Mouse (Mus musculus) macrophage (primary cell): Measurements from ENCODE around the gene Myo15. TPM values are rescaled to one million over a fixed set of nuclear protein-coding genes. Genes with fewer than 3 reads are reported as not detected.
"Not testable (repeated sequence)": the region's sequence is repeated elsewhere in the genome, so short reads cannot be mapped to it uniquely, and the experiment has no call there.

Experiments used
- H3K27ac ChIP-seq: fragments of 350-480 bp; formaldehyde crosslinking; 2 replicates; pipeline ENCODE4 v1.9.0; 2021
- H3K36me3 ChIP-seq: fragments of 350-480 bp; formaldehyde crosslinking; 2 replicates; pipeline ENCODE4 v1.9.0; 2021; ENCODE audit errors: inconsistent target
- H3K4me3 ChIP-seq: fragments of 350-480 bp; formaldehyde crosslinking; 2 replicates; pipeline ENCODE4 v1.9.0; 2021; ENCODE audit errors: inconsistent target
- H3K79me2 ChIP-seq: fragments of 350-480 bp; formaldehyde crosslinking; 2 replicates; pipeline ENCODE4 v1.9.0; 2021; ENCODE audit errors: inconsistent target
- WGBS: methylation state at CpG from one replicate; pipeline ENCODE4 v1.1.7; 2026; ENCODE audit warnings: inconsistent platforms; ENCODE audit not compliant: missing documents; 5-methylcytosine and 5-hydroxymethylcytosine counted together
- polyA plus RNA-seq: library from polyadenylated mRNA; stranded (reverse); fragments of 250-400 nt; gene quantifications from 3 replicates; pipeline ENCODE4 v1.2.4, GENCODE M21; 2018; ENCODE audit warnings: inconsistent platforms
- total RNA-seq, 78 experiments: library from RNA; depleted of rRNA; stranded (reverse); fragments of 250-400 nt; gene quantifications; 1 replicate in 9 of 78; 2 replicates in 24 of 78; 3 replicates in 43 of 78; 4 replicates in 2 of 78; pipeline ENCODE4 v1.2.4; 2018; ENCODE audit warnings: inconsistent platforms in 56 of 78

Gene Myo15
- total RNA-seq (2018; cell fraction: chromatin; rRNA removed) = under 1 TPM in 23 of 26 experiments, not detected in 3; 0.04 to 0.45 (median 0.13) TPM
- under 1 TPM in 1 of 26 experiments, not detected in 25; 0.03 TPM for total RNA-seq (2018; cell fraction: cytosol; rRNA removed)
- total RNA-seq (2018; cell fraction: nucleus; rRNA removed) = under 1 TPM in 6 of 26 experiments, not detected in 20; 0.04 to 0.10 (median 0.07) TPM
- polyA plus RNA-seq = not detected in 3 replicates

- Histone ChIP-seq H3K4me3 (no peak within 1 kb of the TSS), H3K27ac (no peak within 1 kb of the TSS), H3K79me2 (no peaks in the 10 kb centered on the region), H3K36me3 (peaks cover 52% of the 10 kb centered on the region)
- 97% methylated on average over 3 of the region's 3 CpGs for WGBS
These were observed at the start of gene Myo15 for GRCm38 (mm10) chr11:60469039-60469438. Gene Myo15 (plus strand): TSS chr11:60469339.

- no peak overlapping the region for H3K27ac ChIP-seq
- H3K79me2 ChIP-seq = peaks cover 18% of the 10 kb centered on the region; the same call in 1 of the 2 replicates
- WGBS = 71% methylated on average over 5 of the region's 6 CpGs
- H3K4me3 ChIP-seq = no peak overlapping the region
- no peaks in the 10 kb centered on the region for H3K36me3 ChIP-seq
These were observed 47.0 kb upstream of the Myo15 start for GRCm38 (mm10) chr11:60422046-60422668.

- WGBS = 89% methylated on average over 1 of the region's 1 CpGs
- no peaks in the 10 kb centered on the region for H3K36me3 ChIP-seq
- no peak overlapping the region for H3K27ac ChIP-seq
- H3K4me3 ChIP-seq = no peak overlapping the region
- peaks cover 17% of the 10 kb centered on the region; the same call in 1 of the 2 replicates for H3K79me2 ChIP-seq
These were observed 46.1 kb upstream of the Myo15 start for GRCm38 (mm10) chr11:60423006-60423405.

- Histone ChIP-seq H3K36me3 (no peaks in the 10 kb centered on the region), H3K79me2 (0 out of 2 replicates have a peak, but pooled peaks cover 5% of the 10 kb centered on the region), H3K27ac (no peak overlapping the region), H3K4me3 (no peak overlapping the region)
- WGBS = 100% methylated on average over 1 of the region's 1 CpGs
These were observed 42.7 kb upstream of the Myo15 start for GRCm38 (mm10) chr11:60426417-60426816.

GRCm38 (mm10) chr11:60427628-60428027 is 41.5 kb upstream of the Myo15 start:
- H3K36me3 ChIP-seq = peaks cover 5% of the 10 kb centered on the region; the same call in 1 of the 2 replicates
- H3K27ac ChIP-seq = no peak overlapping the region
- H3K4me3 ChIP-seq = no peak overlapping the region
- WGBS = 100% methylated on average over 3 of the region's 3 CpGs
- 0 out of 2 replicates have a peak, but pooled peaks cover 5% of the 10 kb centered on the region for H3K79me2 ChIP-seq

GRCm38 (mm10) chr11:60433501-60433900 is 35.6 kb upstream of the Myo15 start:
- no peaks in the 10 kb centered on the region for H3K79me2 ChIP-seq
- H3K27ac ChIP-seq = no peak overlapping the region
- peaks cover 15% of the 10 kb centered on the region; the same call in 1 of the 2 replicates for H3K36me3 ChIP-seq
- H3K4me3 ChIP-seq = no peak overlapping the region

GRCm38 (mm10) chr11:60435133-60435532 is 34.0 kb upstream of the Myo15 start:
- H3K4me3 ChIP-seq = no peak overlapping the region
- 100% methylated on average over 1 of the region's 1 CpGs for WGBS
- H3K27ac ChIP-seq = no peak overlapping the region
- no peaks in the 10 kb centered on the region for H3K79me2 ChIP-seq
- peaks cover 19% of the 10 kb centered on the region; the same call in 1 of the 2 replicates for H3K36me3 ChIP-seq

GRCm38 (mm10) chr11:60436618-60437017 is 32.5 kb upstream of the Myo15 start:
- Histone ChIP-seq H3K27ac (no peak overlapping the region), H3K4me3 (no peak overlapping the region), H3K79me2 (no peaks in the 10 kb centered on the region), H3K36me3 (peaks cover 30% of the 10 kb centered on the region; the same call in 1 of the 2 replicates)
- 59% methylated on average over 3 of the region's 3 CpGs for WGBS

GRCm38 (mm10) chr11:60439621-60440020 is 29.5 kb upstream of the Myo15 start:
- not testable (repeated sequence) for H3K4me3 ChIP-seq, H3K79me2 ChIP-seq, H3K27ac ChIP-seq
- WGBS = 100% methylated on average over 1 of the region's 1 CpGs
- peaks cover 32% of the 10 kb centered on the region for H3K36me3 ChIP-seq

GRCm38 (mm10) chr11:60440176-60440575 is 29.0 kb upstream of the Myo15 start:
- Histone ChIP-seq H3K4me3 (no peak overlapping the region), H3K79me2 (no peaks in the 10 kb centered on the region), H3K36me3 (peaks cover 32% of the 10 kb centered on the region), H3K27ac (no peak overlapping the region)
- 94% methylated on average over 7 of the region's 7 CpGs for WGBS

GRCm38 (mm10) chr11:60442896-60443295 is 26.2 kb upstream of the Myo15 start:
- Histone ChIP-seq H3K36me3 (peaks cover 28% of the 10 kb centered on the region), H3K27ac (no peak overlapping the region), H3K79me2 (no peaks in the 10 kb centered on the region), H3K4me3 (no peak overlapping the region)
- 96% methylated on average over 6 of the region's 6 CpGs for WGBS

GRCm38 (mm10) chr11:60444007-60444406 is 25.1 kb upstream of the Myo15 start:
- 91% methylated on average over 4 of the region's 4 CpGs for WGBS
- Histone ChIP-seq H3K4me3 (no peak overlapping the region), H3K79me2 (no peaks in the 10 kb centered on the region), H3K36me3 (peaks cover 18% of the 10 kb centered on the region), H3K27ac (no peak overlapping the region)

GRCm38 (mm10) chr11:60454080-60454744 is 14.9 kb upstream of the Myo15 start, which contains the start of gene Drg2:
Gene Drg2 (plus strand): TSS chr11:60454591.
- peaks cover 15% of the 10 kb centered on the region; the same call in 1 of the 2 replicates for H3K36me3 ChIP-seq
- H3K79me2 ChIP-seq = peaks cover 25% of the 10 kb centered on the region
- peak within 1 kb of the TSS; percentile 40 for H3K27ac ChIP-seq
- WGBS = 6% methylated on average over 24 of the region's 27 CpGs
- peak within 1 kb of the TSS; percentile 87 for H3K4me3 ChIP-seq

GRCm38 (mm10) chr11:60454745-60455087 is 14.4 kb upstream of the Myo15 start:
- peaks cover 20% of the 10 kb centered on the region; the same call in 1 of the 2 replicates for H3K36me3 ChIP-seq
- peak overlapping the region; percentile 87 for H3K4me3 ChIP-seq
- H3K79me2 ChIP-seq = peaks cover 25% of the 10 kb centered on the region
- H3K27ac ChIP-seq = peak overlapping the region; percentile 40
- under 1% methylated on average over 17 of the region's 17 CpGs for WGBS

GRCm38 (mm10) chr11:60457973-60458372 is 11.2 kb upstream of the Myo15 start:
- Histone ChIP-seq H3K79me2 (peaks cover 25% of the 10 kb centered on the region), H3K4me3 (no peak overlapping the region), H3K36me3 (peaks cover 52% of the 10 kb centered on the region), H3K27ac (no peak overlapping the region)
- WGBS = 100% methylated on average over 1 of the region's 1 CpGs
